Mouse (Mus musculus): Measurements from ENCODE around the gene Gtf2a1l.
A peak's percentile ranks its signal among the peaks of the same experiment; 100 is the strongest.

Gene Gtf2a1l

DNA sequence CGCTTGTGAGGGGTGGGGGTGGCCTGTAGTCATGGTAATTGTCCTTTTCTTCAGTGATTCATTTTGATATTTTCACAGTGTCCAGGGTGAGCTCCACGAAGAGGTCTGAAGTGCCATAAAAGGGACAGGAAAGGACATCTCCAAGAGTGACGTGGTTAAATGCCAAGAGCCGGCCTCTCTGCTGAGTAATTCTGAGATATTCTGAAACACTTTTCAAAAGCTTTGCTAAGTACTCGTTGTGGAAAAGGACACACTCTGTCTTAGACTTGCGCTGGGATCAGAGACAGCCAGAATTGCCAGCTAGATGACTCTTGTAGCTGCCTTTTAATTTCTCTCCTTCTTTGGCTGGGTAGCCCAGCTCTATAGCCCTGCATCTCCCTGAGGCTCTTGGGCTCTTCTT is 9.9 kb upstream of the Gtf2a1l start:
- DNase-seq (ENCODE audit: low read depth), result no peak

DNA sequence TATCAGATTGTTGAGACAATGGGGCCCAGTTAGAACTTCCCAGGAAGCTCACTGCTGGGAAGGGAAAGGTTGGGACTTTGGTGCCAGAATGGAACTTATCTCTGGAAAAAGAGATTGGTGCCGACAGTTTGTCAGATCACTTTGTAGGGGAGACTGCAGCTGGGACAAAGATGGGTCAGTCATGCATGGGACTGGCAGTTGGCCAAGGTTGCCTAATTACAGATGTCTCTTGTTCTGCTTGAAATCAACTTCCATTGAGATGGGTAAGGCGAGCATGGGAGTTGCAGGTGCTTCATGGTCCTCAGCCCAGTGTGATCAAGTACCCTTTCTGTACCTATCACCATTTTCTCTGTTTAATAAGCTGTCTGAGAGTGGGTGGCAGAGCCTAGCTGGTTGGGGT is 2.4 kb upstream of the Gtf2a1l start:
- no peak for DNase-seq (ENCODE audit: low read depth)

DNA sequence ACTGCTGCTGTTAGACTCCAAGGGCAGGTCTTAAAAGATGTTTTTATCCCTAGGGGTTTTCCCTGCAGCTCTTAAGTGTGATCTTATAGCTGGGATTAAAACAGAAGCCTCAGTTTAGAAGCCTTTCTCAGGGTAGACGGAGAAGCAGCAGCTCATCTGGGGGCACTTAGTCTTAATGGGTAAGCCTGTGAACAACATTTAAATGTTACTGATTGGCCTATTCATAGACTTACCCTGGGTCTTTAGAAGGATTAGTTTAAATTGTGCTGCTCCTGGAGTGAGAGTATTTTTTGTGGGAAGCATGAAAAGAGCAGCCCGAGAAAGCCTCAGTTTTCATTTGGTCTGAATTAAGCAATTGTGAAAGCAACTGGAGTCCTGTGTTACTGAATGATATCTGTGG is 1.5 kb downstream of the Gtf2a1l start:
- DNase-seq (ENCODE audit: low read depth), result no peak

DNA sequence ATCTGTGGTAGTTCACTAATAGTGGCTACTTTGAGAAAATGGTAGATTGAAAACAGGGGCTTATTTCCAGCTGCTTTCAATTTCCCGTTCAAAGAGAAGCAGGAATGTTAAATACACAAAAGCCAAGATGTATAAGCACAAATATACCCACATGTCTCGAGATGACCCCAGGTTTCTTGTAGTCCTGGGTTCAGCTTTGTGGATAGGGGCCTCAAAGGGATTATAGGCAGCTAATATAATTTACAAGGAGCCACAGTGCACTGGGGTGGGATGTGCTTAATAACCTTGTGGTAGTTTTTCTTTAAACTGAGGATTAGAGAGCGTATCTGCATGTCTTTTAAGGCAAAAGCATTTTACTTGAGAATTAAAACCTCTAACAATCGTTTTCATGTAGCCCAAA is 2.3 kb downstream of the Gtf2a1l start:
- no peak for DNase-seq (ENCODE audit: low read depth)

DNA sequence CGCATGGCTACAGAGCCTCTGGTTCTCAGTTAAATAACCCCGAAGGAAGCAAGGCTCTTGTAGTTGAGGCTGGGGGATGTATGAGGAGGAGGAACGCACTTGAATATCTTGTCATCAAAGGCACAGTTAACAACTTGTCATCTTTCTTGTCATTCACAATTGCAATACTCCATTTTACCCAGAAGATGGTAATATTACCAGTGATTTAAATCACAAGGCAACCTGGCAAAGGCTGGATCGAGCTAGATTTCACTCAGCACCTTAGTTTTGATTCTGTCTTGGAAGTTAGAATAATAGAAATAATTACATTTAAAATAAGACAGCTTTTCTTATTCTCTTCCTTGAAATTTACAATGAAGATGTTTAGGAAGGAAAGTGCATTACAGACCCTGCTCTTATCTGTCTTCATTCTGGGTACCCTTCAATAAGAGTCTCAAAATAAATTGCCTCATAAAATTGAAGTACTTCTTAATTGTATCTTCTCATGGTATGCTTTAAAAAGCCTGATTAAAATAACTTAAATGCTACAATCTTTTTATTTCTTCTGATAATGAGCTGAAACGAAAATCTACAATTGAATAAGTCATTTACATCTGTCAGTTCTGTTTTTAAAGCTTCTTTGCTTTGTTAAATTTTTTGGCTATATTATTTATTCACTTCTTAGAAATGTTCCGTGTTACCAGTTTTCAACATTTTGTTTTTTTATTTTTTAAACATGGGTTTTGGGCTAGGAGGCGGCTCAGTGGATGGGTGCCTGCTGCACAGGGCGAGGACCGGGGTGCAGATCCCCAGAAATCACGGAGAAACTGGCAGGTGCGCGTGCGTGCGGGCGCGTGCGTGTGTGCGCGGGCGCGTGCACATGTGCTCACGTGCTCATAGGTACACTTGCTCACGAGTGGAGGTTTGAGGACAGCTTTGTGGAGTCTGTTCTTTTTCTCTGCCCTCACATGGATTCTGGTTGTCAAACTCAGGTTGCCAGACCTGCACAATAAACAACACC is 7.2 kb downstream of the Gtf2a1l start:
- no peak for DNase-seq (ENCODE audit: low read depth)

DNA sequence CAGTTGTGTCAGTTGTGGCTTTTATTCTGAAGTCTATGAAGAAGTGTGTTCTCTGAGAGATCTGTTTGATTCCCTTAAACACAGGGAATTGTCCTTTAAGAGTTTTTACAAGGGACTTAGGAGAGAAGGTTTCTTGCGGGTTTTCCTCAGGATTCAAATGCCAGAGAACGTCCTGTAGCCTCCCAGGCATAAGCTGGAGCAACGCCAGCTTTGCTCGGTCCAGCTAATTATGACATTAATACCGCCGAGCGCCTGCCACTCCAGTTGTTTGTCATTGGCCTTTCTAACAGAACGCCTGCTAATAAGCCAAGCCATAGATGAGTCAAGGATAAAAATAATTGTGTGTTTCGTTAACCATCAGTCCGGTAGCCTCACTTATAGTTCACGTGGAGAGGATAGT is 19.8 kb downstream of the Gtf2a1l start:
- DNase-seq (ENCODE audit: low read depth), result no peak

DNA sequence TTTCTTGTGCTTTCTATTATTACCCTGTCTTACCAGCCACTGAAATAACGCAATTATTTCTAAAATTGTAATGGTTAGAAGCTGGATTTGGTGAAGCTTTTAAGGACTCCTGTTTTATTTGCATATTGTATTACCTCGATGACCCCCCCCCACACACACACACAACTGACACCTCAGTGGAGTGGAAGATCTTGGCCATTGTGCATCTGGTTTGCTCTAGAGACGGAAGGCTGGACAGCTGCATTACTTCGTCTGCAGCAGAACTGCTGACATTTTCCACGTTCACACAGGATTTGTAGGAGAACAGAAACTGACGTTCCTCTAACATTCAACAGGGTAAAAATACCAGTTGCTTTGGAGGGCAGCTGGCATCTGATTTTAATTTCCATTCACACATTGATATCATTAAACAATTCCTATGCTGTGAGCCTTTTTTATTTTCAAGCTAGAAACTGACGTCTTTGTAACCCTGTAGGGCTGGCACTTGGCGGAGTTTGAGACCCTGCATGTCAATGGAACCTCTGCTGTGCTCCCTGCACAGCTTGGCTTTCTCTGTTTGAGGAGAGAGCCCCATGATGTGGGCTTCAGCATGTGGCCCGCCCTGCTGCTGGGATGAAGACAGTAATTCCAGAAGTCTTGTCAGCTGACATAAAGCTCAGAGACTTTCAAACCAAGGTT is 28.3 kb downstream of the Gtf2a1l start:
- no peak for DNase-seq (ENCODE audit: low read depth)

DNA sequence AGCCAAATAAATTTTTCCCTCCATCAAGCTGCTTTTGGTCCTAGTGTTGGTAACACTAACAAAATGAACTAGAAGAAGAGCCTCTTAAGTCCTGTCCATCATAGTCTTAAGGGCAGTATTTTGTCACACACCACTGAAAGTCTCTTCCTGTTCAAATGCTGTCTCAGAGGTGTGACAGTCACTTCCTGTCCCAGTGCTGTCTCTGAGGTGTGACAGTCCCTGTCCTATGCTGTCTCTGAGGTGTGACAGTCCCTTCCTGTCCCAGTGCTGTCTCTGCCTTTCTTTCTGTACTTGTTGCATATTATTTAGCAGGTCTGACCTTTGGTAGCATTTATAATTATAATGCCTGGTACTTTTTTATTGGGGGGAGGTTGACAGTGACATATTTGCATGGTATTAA is 32.4 kb downstream of the Gtf2a1l start:
- DNase-seq (ENCODE audit: low read depth), result peak; percentile 10

DNA sequence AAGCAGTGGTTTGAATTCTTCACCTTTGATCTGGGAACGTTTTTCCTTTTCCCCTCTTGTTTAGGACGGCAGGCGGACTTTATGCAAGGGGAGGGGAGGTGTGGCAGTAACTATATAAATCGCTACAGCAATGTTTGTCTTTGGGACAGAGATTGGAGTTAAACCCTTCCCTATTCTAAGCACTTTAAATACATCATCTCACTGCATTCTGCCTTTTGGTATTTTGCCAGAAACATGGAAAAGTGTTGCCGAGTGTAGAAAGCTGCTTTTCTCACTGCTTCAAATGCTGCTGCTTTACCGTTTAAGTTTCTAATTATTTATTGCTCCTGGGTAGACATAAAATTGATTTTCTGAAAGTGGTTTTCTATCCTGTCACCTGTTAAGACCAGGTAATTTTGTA is 33.9 kb downstream of the Gtf2a1l start:
- DNase-seq (ENCODE audit: low read depth), result no peak

DNA sequence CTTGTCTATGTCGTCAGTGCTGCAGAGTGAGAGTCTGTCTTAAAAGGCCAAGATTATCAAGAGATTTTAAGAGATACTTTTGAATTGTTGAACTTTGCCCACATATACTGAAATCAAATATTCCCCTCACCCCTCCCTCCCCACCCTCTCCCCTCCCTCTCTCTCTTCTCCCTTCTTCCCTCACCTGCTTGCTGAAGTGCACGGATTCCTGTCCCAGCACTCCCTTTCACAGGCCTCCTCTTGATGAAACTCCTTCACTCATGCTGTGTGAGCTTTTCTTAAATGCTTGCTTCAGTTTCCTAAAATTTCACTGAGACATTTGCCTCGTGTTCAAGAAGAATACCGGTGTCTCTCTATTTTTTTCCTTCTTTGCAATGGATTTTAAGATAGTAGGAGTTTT is 34.7 kb downstream of the Gtf2a1l start:
- DNase-seq (ENCODE audit: low read depth), result no peak

DNA sequence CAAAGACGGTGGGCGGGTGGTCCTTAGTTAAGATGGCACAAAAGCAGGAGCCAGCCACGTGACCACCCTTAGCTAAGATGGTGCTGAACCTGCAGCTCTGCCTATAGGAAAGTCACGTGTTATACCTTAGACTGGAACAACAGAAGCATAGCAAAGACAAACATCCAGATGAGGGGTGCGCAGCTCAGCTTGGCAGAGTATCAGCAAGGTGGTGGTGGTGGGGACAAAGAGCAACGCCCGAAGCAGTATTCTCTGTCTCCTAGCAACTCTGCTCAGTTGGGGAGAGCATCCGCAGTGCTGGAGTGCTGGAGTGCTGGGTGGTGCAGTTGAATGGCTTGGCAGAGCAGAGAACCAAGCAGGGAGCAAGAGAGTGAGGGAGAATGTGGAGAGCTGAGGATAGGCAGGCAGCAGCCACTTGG is 37.8 kb downstream of the Gtf2a1l start:
- DNase-seq (ENCODE audit: low read depth), result no peak

DNA sequence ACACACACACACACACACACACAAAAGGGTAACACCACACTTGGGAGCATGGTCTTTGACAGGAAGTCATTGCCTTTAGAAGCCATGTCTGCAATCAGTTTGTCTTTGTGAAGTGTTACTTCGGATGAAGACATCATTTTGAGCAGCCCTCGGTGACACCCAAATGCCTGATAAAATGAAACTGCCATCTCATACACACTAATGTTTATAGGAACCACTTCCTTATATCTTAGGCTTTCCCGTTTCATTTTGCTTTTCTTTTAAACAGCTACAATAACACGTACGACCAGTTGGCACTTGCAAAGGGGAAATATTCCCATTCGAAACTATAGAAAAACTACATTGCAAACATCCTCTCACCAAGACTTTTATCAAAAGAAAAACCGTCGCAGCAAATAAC is 81.2 kb downstream of the Gtf2a1l start:
- DNase-seq (ENCODE audit: low read depth), result no peak

DNA sequence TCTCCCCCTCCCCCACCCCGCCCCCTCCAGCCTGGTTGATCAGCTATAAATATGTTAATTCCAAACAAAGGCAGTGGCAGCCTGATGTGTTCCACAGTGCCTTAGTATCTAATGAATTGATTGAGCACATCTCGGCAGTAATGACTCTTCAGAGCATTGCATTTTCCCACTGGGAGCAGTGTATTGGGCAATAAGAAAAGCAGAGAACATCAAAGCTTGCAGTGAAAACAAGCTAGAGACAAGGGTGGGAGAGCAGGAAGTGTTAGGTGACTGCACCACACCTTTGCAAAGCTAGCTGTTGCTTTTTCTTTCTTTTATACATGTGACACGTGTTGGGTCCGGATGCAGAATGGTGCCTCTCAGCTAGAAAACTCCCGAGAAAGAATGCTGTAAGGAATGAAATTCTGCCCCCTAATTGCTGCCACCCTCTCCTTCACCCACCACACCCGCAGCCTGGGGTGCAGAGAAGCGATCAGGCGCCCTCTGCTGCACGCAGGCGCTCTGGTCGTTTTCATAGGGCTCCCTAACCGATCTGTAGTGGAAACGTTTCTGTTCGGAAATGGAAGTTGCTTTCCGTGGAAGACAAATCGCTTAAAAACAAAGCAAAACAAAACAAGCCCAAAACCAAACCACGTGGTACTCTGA is 84.5 kb downstream of the Gtf2a1l start:
- peak; percentile 64 for DNase-seq (ENCODE audit: low read depth)

DNA sequence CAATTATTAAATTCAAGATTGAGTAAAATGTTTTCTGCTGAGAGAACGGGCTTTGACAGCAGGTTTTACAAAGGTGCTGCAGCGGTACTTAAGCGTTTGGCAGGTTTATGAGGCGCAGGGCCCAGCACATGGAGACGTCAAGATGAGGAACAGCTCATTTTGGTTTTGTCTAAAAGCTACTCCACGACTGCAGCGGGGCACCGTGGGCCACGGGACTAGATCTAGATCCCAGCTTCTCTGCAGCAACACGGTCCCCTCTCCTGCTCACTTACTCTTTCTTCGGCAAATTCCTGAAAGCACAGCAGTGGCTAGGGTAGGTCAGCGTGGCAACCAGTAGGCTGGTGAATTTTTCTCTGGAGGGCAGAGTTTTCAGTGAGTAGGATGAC is 85.0 kb downstream of the Gtf2a1l start:
- no peak for DNase-seq (ENCODE audit: low read depth)

DNA sequence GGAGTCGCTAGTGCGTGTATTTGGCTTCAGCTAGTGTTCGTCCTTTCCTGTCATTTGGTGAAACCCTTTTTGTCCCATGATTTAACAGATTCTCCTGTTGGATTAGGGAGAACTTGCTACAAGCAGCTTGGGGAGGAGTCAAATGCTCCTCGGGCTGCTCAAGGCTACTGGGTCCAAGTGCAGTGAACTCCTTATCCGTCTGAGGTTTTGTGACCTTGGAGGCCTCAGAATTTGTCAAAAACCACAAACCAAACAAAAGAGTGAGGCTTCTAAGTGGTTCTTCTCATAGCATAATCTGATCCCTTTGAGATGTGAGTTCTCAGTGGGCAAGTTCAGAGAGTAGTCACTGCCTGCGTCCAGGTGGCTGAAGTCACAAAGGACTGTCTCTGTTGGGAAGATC is 87.3 kb downstream of the Gtf2a1l start:
- DNase-seq (ENCODE audit: low read depth), result peak; percentile 15

DNA sequence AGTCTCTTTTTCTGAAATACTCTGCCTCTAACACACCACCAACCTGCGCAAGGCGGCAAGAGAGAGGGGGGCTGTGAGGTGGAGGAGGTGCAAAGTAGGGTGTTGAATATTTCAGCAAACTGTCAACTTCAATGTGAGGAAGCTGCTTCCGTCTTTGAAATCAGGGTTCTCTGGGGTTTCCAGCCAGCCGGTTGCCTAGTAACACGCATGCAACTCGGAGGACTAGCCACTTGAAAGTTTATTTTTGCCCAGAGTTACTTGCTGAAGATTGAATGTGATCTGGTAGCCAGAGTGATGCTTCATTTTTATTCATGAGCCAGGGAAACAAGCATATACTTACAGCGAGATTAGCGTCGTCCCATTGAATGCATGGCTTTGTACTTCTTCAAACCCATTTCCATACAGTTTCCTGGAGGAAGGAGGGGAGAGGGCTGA is 89.6 kb downstream of the Gtf2a1l start:
- DNase-seq (ENCODE audit: low read depth), result peak; percentile 45

DNA sequence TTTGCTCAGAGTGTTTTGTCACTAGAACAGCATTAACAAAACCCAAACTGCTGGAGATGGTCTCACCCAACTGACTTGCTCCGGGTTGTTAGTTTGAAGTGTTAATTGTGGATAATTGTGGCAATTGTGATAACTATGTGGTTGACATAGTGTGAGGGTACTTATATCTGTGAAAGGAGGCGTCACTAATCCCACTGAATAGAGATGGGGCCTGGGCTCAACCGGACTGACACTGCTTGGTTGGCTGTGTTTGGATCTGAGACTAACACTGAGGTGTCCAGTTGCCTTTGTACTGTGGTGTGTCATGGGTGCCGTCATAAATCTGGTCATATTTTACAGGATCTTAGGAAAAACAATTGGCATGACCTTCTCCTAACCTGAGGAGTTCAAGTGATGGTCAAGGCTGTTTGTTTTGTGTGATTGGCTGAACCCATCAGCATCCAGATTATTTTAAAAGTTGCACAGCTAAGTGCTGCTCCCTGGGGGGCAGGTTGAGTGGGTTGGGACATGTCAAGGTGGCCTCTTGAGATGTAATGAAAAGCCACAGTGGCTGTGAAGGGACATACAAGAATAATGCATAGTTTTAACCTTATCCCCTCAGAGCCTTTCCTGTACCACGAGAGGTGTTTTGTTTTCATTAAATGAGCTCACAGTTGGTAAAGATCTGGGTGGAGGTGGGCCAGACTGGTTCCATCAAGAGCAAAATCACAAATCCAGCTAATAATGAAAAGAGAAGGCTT is 95.1 kb downstream of the Gtf2a1l start:
- no peak for DNase-seq (ENCODE audit: low read depth)

DNA sequence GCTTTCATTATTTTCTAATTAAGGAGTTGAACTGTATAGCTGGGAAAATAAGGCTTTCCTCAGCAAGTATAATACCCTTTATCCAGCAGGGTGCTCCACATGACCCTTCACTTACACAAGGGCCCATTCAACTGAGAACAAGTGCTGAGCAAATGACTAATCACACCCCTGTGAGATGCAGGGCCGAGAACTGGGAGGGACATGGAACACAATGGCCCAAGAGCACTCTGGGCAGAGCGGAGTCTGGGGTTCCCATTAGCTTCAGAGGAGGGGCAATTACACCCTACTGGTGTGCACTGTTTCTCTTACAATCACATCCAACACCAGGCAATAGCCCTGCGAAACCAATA is 95.7 kb downstream of the Gtf2a1l start:
- DNase-seq (ENCODE audit: low read depth), result no peak

Data from induced T-regulatory cell, adult 2 months (primary cell).